Mouse (Mus musculus): ENCODE measurements around the gene Cyp2s1.

- TF ChIP-seq POLR2A (IDR thresholded peaks at IDR 0.05; ENCODE audit: borderline replicate concordance, insufficient read depth, low read length) (no peak), CTCF (IDR thresholded peaks at IDR 0.05; ENCODE audit: borderline replicate concordance, insufficient read depth, low read depth, low read length) (no peak)
Measured at GRCm38 (mm10) chr7:25840908-25841307, 24.2 kb upstream of the Cyp2s1 start.

Data from cerebellum, adult 2 months (tissue).